Mouse (Mus musculus) ES-Bruce4 (cell line): ENCODE results near the gene Zswim7.

ENCODE experiments used
- CTCF ChIP-seq: IDR thresholded peaks from one replicate; pipeline ENCODE4 v1.8.1; 2011; ENCODE audit warnings: low read depth, low read length
- EP300 ChIP-seq: IDR thresholded peaks from 2 replicates; pipeline ENCODE4 v1.6.1; 2011; ENCODE audit warnings: low read depth, low read length; ENCODE audit not compliant: insufficient read depth
- POLR2A ChIP-seq: IDR thresholded peaks from one replicate; pipeline ENCODE4 v1.8.1; 2011; ENCODE audit warnings: low read length; ENCODE audit not compliant: insufficient read depth

DNA sequence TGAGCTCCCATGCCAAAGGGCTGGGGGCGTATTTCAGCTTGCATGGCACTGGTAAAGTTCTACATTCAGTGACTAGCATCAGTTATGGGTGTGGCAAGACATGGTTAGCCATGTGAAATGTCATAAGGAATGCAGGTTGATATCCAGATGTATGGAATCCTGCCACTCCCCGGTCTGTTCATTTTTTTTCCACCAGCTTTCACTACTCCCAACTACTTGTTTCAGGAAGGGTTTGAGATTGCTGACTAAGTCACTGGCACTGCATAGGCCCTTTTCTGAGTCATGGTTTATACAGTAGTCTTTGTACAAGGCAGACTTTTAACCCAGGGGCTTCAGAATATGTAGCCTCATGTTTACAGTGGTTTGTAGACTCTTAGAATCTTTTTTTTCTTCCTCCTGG lies 28.1 kb upstream of the Zswim7 start:
- no peak for TF ChIP-seq EP300
- no peak for TF ChIP-seq CTCF
- TF ChIP-seq POLR2A = no peak
